Mouse (Mus musculus): ENCODE data around the gene Fam222b.
A peak's percentile ranks its signal among the peaks of the same experiment; 100 is the strongest.
"Not testable (repeated sequence)": the region's sequence is repeated elsewhere in the genome, so short reads cannot be mapped to it uniquely, and the experiment has no call there.

Fam222b gene

GRCm38 (mm10) chr11:78178859-78179437, 84.5 kb downstream of the Fam222b start:
- DNase-seq (ENCODE audit: low read depth, low spot score), result peak; percentile 88

DNA sequence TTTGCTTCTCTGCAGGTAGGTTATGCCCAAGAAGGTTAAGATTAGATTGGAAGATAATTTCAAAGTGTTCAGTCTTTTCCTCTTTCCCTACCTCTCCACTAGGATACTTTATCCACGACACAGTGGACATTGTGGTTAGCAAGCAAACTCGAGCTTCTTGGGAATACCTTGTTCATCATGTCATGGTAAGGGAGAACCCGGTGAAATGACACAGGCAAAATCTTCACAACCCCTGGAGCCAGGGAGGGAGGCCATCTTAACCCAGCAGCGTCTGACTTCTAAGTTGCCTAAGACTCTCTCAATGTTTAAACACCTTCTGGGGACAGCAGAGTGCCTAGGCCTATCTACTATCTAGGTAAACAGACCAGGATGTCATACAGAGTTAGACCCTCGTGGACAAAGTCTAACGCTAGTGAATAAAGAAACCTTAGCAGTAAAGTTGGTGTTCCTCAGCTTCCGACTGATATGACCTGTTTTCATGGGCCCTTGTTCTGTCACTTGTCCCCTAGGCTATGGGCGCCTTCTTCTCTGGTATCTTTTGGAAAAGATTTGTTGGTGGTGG, 85.1 kb downstream of the Fam222b start:
- peak; percentile 54 for DNase-seq (ENCODE audit: low read depth, low spot score)

DNA sequence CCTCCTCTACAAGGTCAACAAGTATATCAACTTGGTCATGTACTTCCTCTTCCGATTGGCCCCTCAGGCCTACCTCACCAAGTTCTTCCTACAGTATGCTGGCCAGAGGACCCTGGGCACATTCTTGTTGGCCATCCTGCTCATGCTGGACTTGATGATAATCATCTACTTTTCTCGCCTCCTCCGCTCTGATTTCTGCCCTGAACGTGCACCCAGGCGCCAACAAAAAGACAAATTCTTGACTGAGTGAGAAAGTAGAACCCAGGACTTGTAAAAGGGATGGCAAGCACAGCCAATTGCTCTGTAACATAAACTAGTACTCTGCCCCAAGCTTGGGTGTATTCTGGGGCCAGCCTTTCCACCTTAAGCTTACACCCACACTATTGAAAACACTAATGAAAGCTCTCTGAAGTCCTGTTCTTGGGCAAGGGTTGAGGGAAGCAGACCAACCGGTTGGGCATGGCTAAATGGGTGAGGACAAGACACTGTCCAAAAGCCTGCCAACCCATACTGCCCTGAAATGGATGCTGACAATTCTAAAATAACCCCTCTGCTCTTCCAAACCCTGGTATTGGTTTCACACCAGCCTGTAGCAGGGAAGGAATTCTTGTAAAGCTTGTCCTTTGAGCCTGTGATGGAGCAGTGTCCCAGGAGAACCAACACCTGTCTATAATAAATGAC, 85.8 kb downstream of the Fam222b start:
- DNase-seq (ENCODE audit: low read depth, low spot score), result peak; percentile 30

GRCm38 (mm10) chr11:78181830-78182357, 87.4 kb downstream of the Fam222b start:
- DNase-seq (ENCODE audit: low read depth, low spot score), result no peak

DNA sequence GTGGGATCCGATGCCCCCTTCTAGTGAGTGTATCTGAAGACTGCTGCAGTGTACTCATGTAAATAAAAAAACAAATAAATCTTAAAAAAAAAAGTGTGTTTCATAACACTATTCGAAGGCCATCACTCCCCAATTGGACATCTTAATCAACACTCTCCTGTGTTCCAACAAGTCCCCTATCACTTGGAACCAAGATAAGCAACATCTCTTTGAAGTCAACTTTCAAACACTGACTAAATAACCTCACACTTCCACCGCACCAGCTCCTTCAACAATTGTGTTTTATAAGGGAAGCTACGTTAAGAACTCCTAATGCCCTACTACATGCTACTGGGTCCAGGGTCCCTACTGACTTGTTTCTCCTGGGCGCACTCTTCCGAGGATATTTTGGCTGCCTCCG, 88.0 kb downstream of the Fam222b start:
- peak; percentile 26 for DNase-seq (ENCODE audit: low read depth, low spot score)

DNA sequence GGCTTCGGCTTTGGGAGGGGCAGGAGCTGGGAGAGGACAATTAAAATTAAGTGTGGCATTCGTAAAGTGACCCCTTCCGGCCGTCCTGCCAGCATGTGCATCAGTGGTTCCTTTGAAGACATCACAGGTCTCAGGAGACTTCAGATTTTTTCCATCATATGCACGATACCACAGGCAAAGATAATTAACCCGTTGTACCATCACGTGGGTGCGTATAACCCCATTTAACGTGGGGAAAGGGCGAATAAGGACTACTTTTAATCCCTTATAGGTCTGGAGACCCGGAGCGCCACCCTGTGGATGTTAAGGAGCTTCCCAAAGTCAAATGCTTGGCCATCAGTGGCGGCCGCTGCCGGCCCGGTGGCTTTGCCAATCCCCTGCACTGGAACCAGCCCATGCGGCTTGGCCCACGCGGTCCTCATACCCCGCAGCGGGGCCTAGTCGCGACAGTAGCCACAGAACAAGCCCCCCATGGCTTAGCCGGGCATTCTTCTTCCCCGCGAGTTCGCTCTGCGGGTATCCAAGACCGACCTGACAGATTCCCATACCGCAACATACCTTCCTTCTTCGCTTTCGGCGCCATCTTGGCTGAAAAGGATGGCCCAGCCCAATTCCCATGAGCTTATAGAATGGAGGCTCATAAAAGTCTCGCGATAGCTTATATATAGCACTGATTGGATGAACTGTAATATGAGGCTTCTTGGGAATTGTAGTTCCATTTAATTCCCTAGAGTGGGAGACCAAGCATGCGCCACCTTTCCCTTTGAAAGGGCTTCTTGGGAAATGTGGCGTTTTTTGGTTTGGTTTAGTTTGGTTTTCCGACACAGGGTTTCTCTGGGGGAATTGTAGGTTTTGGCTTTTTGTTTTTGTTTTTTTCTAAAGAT, 88.7 kb downstream of the Fam222b start, which contains the start of gene Rpl23a:
Gene Rpl23a (minus strand): TSS at position 624 of the 884 bp plus-strand sequence.
- DNase-seq (ENCODE audit: low read depth, low spot score), result peak; percentile 96

- no peak for DNase-seq (ENCODE audit: low read depth, low spot score)
Observed at GRCm38 (mm10) chr11:78183884-78184514, 89.5 kb downstream of the Fam222b start.

DNA sequence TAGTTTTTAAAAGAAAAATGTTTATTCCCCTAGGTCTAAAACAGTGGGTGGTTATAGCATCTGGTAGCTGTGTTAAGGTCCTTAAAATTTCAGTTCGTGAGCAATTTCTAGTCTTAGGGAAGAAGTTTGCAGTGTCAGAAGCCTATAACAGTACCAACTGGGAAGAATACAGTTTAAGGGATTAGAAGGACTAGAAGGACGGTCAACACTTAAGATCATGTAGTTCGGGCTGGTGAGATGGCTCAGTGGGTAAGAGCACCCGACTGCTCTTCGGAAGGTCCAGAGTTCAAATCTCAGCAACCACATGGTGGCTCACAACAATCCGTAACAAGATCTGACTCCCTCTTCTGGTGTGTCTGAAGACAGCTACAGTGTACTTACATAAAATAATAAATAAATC, 90.2 kb downstream of the Fam222b start:
- DNase-seq (ENCODE audit: low read depth, low spot score), result not testable (repeated sequence)

DNA sequence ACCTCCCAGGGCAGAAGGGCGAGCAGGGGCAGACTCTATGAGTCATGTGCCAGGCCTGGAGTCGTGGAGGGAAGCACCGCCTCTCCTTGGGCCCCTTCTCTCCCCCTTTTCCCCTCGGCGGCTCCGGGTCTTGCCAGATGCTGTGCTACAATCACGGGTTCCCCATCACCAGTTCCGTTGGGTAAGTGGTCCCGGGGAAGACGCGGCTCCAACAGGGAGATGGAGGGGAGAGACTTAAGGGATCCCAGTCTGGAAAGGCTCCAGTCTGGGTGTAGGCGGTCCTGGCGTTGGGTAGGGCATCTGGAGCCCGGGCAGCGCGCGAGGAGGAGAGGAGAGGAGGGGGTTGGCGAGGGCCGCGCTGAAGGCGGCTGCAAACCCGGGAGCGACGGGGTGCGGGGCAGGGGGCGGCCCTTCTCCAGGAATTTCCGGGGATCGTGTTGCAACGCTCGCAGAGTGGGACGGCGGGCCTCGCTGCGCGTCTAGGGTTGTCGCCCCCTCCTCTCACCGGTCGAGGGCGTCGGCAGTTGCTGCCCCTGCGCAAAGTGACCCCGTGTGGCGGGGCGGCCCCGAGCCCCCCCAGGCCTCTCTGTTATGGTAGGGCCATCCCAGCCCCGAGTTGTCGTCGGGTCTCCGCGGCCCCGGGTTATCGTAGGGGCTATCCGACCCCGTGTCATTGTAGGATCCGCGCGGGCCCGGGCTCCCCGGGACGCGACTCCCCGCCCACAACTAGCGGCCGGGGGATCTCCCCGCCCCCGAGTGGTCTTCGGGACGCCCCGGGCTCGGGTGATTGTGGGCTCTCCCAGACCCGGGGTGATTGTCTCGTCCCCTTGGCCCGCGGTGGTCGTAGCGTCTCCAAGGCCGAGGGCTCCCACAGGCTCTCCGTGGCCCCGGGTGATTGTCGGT, 94.1 kb downstream of the Fam222b start, which contains the start of gene Rab34:
Gene Rab34 (plus strand): TSS at position 100 of the 903 bp plus-strand sequence.
- DNase-seq (ENCODE audit: low read depth, low spot score), result peak; percentile 79

GRCm38 (mm10) chr11:78189234-78190040, 95.0 kb downstream of the Fam222b start:
- DNase-seq (ENCODE audit: low read depth, low spot score), result peak; percentile 96

DNA sequence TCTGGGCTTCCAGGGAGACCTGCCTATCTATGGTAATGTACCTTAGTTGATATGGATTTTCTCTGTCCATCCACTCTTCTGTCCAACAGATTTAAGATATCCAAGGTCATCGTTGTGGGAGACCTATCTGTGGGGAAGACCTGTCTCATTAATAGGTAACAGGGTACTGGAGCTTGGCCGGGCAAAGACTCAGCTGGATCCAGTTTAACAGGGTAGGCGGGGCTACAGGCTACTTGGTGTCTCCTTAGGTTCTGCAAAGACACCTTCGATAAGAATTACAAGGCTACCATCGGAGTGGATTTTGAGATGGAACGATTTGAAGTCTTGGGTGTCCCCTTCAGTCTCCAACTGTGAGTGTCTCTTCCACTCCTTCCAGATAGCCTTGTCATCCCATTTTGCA, 95.6 kb downstream of the Fam222b start:
- peak; percentile 51 for DNase-seq (ENCODE audit: low read depth, low spot score)

GRCm38 (mm10) chr11:78193113-78193512, 98.7 kb downstream of the Fam222b start, which contains the start of gene Proca1:
TSS of gene Proca1 (plus strand) at chr11:78193392.
- no peak for DNase-seq (ENCODE audit: low read depth, low spot score)

GRCm38 (mm10) chr11:78194411-78195100, 100.1 kb downstream of the Fam222b start:
- peak; percentile 94 for DNase-seq (ENCODE audit: low read depth, low spot score)

DNA sequence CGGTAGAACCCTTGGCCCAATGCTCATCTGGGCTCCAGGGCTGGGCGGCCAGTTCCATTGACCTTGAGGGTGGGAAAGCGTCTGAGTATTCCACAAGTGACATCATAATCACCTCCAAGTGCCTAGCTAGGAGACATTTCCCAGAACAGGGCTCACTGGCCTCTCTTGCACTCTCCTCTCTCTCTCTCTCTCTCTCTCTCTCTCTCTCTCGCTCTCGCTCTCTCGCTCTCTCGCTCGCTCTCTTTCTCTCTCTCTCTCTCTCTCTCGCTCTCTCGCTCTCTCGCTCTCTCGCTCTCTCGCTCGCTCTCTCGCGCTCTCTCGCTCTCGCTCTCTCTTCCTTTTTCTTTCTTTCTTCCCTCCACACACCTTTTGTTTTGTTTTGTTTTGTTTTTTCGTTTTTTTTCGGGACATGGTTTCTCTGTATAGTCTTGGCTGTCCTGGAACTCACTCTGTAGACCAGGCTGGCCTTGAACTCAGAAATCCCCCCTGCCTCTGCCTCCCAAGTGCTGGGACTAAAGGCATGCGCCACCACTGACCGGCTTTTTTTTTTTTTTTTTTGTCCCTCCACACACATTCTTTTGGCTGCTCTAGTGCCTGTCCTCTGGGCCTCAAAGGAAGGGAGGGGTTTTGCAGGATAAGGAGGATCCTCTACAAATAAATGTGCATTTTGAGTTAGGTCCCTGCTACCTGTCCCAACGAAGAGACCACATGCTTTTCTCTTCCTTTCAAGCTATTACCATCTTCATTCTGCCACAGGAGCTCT, 100.8 kb downstream of the Fam222b start:
- DNase-seq (ENCODE audit: low read depth, low spot score), result peak; percentile 35

DNA sequence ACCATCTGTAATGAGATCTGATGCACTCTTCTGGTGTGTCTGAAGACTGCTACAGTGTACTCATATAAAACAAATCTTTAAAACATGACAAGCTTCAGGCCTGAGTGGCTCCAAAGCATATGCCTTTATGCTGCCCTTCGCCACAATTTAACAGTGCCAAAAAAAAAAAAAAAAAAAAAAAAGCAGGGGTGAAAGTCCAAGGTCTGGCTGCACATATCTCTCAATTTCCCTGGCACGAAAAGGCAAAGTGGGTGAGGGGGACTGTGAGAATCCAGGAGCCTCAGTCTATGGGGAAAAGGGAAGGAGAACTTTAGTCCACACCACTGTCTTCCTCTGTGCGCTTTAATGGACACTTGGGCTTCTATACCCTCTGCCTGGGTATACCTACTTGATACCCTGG, 107.9 kb downstream of the Fam222b start:
- DNase-seq (ENCODE audit: low read depth, low spot score), result no peak

GRCm38 (mm10) chr11:78204287-78204686, 109.8 kb downstream of the Fam222b start:
- DNase-seq (ENCODE audit: low read depth, low spot score), result no peak

- DNase-seq (ENCODE audit: low read depth, low spot score), result no peak
Observed at GRCm38 (mm10) chr11:78205361-78206206, 111.1 kb downstream of the Fam222b start.

All from ZHBTc4 (cell line).